Mouse (Mus musculus) CH12.LX (cell line): ENCODE results near the gene Sh2d1b2.

Source experiments
- BHLHE40 ChIP-seq: IDR thresholded peaks from 2 replicates; pipeline ENCODE4 v1.6.1; 2011; ENCODE audit warnings: mild to moderate bottlenecking, low read depth, low read length, improper control_type of control experiment
- CTCF ChIP-seq, 2 experiments: IDR thresholded peaks in 1 of 2; conservative IDR thresholded peaks in 1 of 2; 2 replicates each; pipeline ENCODE4 v1.5.1; 2011 to 2012; ENCODE audit warnings: low read depth in 2 of 2, low read length in 2 of 2, improper control_type of control experiment in 1 of 2, inconsistent platforms in 1 of 2, mild to moderate bottlenecking in 1 of 2, moderate library complexity in 1 of 2
- E2F4 ChIP-seq: IDR thresholded peaks from 2 replicates; pipeline ENCODE4 v1.6.1; 2011; ENCODE audit warnings: low read depth, low read length, improper control_type of control experiment; ENCODE audit not compliant: insufficient replicate concordance
- ELF1 ChIP-seq: IDR thresholded peaks from 2 replicates; pipeline ENCODE4 v1.6.1; 2014; ENCODE audit warnings: low read depth, mild to moderate bottlenecking, inconsistent platforms, low read length, improper control_type of control experiment
- EP300 ChIP-seq: IDR thresholded peaks from 2 replicates; pipeline ENCODE4 v1.6.1; 2011; ENCODE audit warnings: low read length, improper control_type of control experiment
- HCFC1 ChIP-seq: IDR thresholded peaks from 2 replicates; pipeline ENCODE4 v1.6.1; 2012; ENCODE audit warnings: low read depth, mild to moderate bottlenecking, inconsistent platforms, low read length, improper control_type of control experiment
- JUND ChIP-seq: conservative IDR thresholded peaks from 2 replicates; pipeline ENCODE4 v1.6.1; 2011; ENCODE audit warnings: low read depth, low read length, improper control_type of control experiment
- MAX ChIP-seq: IDR thresholded peaks from 2 replicates; pipeline ENCODE4 v1.6.1; 2011; ENCODE audit warnings: low read length, improper control_type of control experiment
- MAZ ChIP-seq: IDR thresholded peaks from 2 replicates; pipeline ENCODE4 v1.6.1; 2012; ENCODE audit warnings: low read depth, mild to moderate bottlenecking, inconsistent platforms, low read length, improper control_type of control experiment, moderate library complexity
- MXI1 ChIP-seq: IDR thresholded peaks from 2 replicates; pipeline ENCODE4 v1.6.1; 2011; ENCODE audit warnings: mild to moderate bottlenecking, low read depth, low read length, improper control_type of control experiment
- POLR2A ChIP-seq: IDR thresholded peaks from 2 replicates; pipeline ENCODE4 v1.6.1; 2011; ENCODE audit warnings: low read depth, mild to moderate bottlenecking, improper control_type of control experiment, low read length
- POLR2AphosphoS2 ChIP-seq: IDR thresholded peaks from 2 replicates; pipeline ENCODE4 v1.6.1; 2011; ENCODE audit warnings: low read depth, low read length, improper control_type of control experiment
- USF1 ChIP-seq: IDR thresholded peaks from 2 replicates; pipeline ENCODE4 v1.6.1; 2014; ENCODE audit warnings: low read depth, mild to moderate bottlenecking, inconsistent platforms, low read length, improper control_type of control experiment
- USF2 ChIP-seq: conservative IDR thresholded peaks from 2 replicates; pipeline ENCODE4 v1.6.1; 2011; ENCODE audit warnings: low read depth, low read length, improper control_type of control experiment

DNA sequence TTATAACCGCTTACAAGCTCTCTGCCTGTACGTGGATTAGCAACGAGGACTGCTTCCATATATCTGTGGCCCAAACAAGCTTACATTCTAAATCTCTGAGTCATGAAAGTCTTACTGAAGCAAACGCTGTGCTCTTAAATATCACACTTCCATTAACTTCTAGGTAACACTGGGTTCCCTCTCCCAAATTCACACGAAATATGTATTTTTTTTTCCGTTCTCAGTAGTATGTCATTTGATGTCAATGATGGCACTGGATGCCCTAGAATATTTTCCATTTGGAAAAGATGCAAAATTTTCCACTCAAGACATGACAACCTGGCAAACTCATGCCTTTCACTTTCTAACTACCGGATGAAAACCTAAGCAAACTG lies 18.2 kb upstream of the Sh2d1b2 start:
- no peak for TF ChIP-seq HCFC1
- TF ChIP-seq POLR2AphosphoS2: no peak
- no peak for TF ChIP-seq POLR2A
- no peak for TF ChIP-seq CTCF (conservative IDR thresholded peaks at IDR 0.05 in 1 of 2, IDR thresholded peaks at IDR 0.05 in 1 of 2; ENCODE audit: low read depth in 2 of 2, low read length in 2 of 2)
- no peak for TF ChIP-seq USF2
- no peak for TF ChIP-seq USF1
- TF ChIP-seq MAX: no peak
- peak; percentile 35; the same call in 1 of the 2 replicates for TF ChIP-seq BHLHE40
- TF ChIP-seq JUND: no peak
- no peak for TF ChIP-seq ELF1
- no peak for TF ChIP-seq MAZ
- peak; percentile 55; the same call in 1 of the 2 replicates for TF ChIP-seq EP300
- no peak for TF ChIP-seq MXI1
- no peak for TF ChIP-seq E2F4
